Mouse (Mus musculus) limb, embryonic 10.5 days (tissue): ENCODE results near the gene Ffar3. TPM values are rescaled to one million over a fixed set of nuclear protein-coding genes. Genes with fewer than 3 reads are reported as not detected.
"Not testable (repeated sequence)": the region's sequence is repeated elsewhere in the genome, so short reads cannot be mapped to it uniquely, and the experiment has no call there.

Experiments
- DNase-seq: peaks from one replicate; pipeline ENCODE4 v3.0.0-alpha.2; 2017; ENCODE audit warnings: low spot score
- H3K27ac ChIP-seq: fragments of 300-500 bp; sonication (generic); 2 replicates; pipeline ENCODE4 v1.5.1; 2016; ENCODE audit warnings: mild to moderate bottlenecking
- H3K27me3 ChIP-seq: fragments of 300-500 bp; sonication (generic); 2 replicates; pipeline ENCODE4 v1.6.1; 2016; ENCODE audit warnings: low read depth, mild to moderate bottlenecking; ENCODE audit not compliant: poor library complexity, severe bottlenecking
- H3K36me3 ChIP-seq: fragments of 300-500 bp; sonication (generic); 2 replicates; pipeline ENCODE4 v1.6.1; 2016; ENCODE audit warnings: mild to moderate bottlenecking, moderate library complexity
- H3K4me1 ChIP-seq: fragments of 300-500 bp; sonication (generic); 2 replicates; pipeline ENCODE4 v1.6.1; 2016
- H3K4me3 ChIP-seq: fragments of 300-500 bp; sonication (generic); 2 replicates; pipeline ENCODE4 v1.5.1; 2016; ENCODE audit warnings: mild to moderate bottlenecking, moderate library complexity
- H3K9me3 ChIP-seq: fragments of 300-500 bp; sonication (generic); replicated peaks from 2 replicates; pipeline ENCODE4 v1.6.1; 2016; ENCODE audit warnings: mild to moderate bottlenecking
- WGBS: fragments of 180-500 bp; shearing (Covaris S2); methylation state at CpG from one replicate; pipeline ENCODE4 v1.1.7; 2016; 5-methylcytosine and 5-hydroxymethylcytosine counted together
- polyA plus RNA-seq: library from polyadenylated mRNA; unstranded; fragments of >200 nt; fragmentation: Nextera tagmentation; extraction: Ambion mirVana; gene quantifications from 2 replicates; pipeline ENCODE4 v1.2.1, GENCODE M21; 2016

Ffar3 gene
- polyA plus RNA-seq, 1 experiment from 2014 or later = not detected

DNA sequence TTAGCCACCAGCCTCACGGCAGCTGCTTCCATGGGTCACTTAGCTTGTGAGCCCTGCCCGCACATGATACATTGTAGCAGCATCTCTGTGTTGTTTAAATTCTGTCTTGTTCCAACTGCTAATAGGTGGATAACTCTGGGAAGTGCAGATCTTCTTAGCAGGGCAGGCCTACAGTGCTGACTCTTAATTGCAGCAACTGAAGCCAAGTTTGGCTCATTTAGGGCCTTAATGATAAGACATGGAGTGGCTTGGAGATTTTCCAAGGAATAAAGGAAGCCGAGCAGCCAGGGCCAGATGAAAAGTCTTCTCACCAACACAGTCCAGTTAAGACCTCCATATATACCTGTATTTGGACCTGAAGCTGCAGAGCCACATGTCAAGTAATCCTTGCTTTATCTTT is 15.7 kb downstream of the Ffar3 start:
- no peak overlapping the region for H3K27ac ChIP-seq
- H3K4me3 ChIP-seq = no peak overlapping the region
- peaks cover 18% of the 10 kb centered on the region for H3K4me1 ChIP-seq
- H3K27me3 ChIP-seq = no peaks in the 10 kb centered on the region
- DNase-seq = no peak
- no peaks in the 10 kb centered on the region for H3K36me3 ChIP-seq
- WGBS = 92% methylated on average over 3 of the region's 3 CpGs
- no peaks in the 10 kb centered on the region for H3K9me3 ChIP-seq

DNA sequence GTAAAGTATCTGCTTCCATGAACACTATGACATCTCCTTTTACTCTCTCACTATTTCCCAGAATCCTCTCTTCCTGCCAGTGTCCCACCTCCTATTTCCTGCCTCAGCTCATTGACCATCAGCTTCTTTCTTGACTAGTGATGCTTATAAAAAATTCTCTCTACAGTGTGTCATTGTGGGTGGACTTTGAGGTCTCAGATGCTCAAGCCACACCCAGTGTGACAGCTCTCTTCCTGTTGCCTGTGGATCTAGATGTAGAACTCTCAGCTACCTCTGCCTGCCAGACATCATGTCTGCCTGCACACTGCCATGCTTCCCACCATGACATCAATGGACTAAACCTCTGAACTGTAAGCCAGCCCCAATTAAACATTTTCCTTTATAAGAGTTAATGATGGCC is 18.7 kb downstream of the Ffar3 start:
- Histone ChIP-seq H3K9me3 (no peaks in the 10 kb centered on the region), H3K4me3 (no peak overlapping the region), H3K36me3 (no peaks in the 10 kb centered on the region), H3K4me1 (no peaks in the 10 kb centered on the region), H3K27ac (no peak overlapping the region), H3K27me3 (no peaks in the 10 kb centered on the region)
- no peak for DNase-seq

DNA sequence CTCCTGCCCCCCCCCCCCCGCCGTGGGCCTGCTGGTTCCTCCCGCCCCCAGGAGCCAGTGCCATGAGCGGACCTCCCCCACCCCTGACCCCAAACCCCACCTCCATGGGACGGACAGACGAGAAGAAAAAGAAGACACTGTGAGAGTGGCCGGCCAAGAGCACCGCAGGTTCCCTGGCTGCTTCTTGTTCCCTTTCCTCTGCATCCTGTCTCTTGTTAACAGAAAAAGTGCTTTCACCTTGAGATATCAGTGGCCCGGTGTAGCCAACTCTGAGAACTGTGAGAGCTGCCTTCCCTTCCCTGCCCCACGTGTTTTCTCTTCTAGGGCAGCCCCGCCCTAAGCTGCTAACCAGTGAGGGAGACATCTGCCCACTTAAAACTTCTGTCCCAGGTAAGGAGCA is 23.3 kb downstream of the Ffar3 start:
- 51% methylated on average over 11 of the region's 11 CpGs for WGBS
- H3K4me1 ChIP-seq, H3K9me3 ChIP-seq, DNase-seq, H3K27me3 ChIP-seq, H3K27ac ChIP-seq, H3K4me3 ChIP-seq, H3K36me3 ChIP-seq: not testable (repeated sequence)

DNA sequence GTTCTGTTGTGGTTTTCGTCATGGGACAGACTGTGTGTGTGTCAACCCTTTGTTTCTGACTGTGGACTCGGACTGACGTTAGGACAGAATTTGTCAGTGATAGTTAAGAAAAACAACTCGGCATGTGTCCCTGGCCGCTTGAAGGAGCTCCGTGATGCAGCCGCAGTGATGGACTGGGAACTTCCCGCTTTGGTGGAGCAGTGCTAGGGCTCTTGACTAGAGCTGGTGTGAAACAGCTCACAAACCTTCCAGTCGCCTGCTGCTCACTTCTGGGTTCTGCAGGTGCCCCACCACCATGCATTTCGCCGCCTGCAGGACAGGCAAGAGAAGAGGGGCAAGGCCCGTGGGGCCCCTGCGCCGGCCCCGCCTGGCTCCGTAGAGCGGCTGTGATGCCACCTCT is 23.7 kb downstream of the Ffar3 start:
- DNase-seq = no peak
- WGBS = 82% methylated on average over 15 of the region's 17 CpGs
- no peaks in the 10 kb centered on the region for H3K9me3 ChIP-seq
- no peaks in the 10 kb centered on the region for H3K36me3 ChIP-seq
- H3K27me3 ChIP-seq = no peaks in the 10 kb centered on the region
- H3K4me3 ChIP-seq = no peak overlapping the region
- H3K4me1 ChIP-seq = no peaks in the 10 kb centered on the region
- H3K27ac ChIP-seq = no peak overlapping the region

DNA sequence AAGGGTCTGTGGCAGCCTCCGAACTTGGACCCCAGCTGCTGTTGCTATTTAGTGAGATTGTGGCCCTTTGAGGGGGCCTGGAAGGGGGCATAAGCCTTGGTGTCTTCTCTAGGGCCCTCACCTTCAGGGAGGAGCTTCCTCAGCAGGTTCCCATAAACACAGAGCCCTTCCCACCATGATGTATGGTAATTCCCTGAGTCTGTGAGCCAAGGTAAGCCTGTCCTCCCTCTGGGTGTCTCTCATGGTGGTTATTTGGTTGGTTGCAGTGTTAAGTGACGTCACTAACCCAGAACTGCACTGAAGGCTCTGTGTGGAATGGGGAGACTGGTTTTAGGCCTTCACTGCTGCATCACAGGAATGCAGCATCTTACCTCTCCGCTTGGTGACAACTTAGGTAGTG is 26.6 kb downstream of the Ffar3 start:
- H3K27me3 ChIP-seq = no peaks in the 10 kb centered on the region
- WGBS = 74% methylated on average over 3 of the region's 3 CpGs
- no peaks in the 10 kb centered on the region for H3K36me3 ChIP-seq
- H3K9me3 ChIP-seq = no peaks in the 10 kb centered on the region
- no peak for DNase-seq
- no peak overlapping the region for H3K27ac ChIP-seq
- no peaks in the 10 kb centered on the region for H3K4me1 ChIP-seq
- no peak overlapping the region for H3K4me3 ChIP-seq

DNA sequence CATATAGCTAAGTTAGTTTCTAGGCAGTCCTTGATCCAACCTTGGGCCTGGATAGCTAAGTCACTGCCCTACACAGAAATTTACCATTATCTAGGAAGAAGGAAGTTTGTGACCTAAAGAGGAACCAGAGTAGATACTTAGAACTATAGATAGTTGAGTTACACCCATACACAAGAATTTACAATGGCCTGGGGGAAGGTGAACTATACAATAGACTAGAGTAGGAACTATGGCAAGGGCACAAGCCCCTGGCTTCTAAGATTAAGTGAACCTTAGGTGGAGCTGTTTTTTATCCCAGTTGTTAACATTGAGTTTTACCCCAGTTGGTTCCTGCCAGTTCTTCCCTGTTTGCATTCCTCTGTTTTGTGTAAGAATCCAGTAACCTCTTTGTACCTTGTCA is 27.1 kb downstream of the Ffar3 start:
- H3K27me3 ChIP-seq, H3K4me1 ChIP-seq, H3K4me3 ChIP-seq, H3K36me3 ChIP-seq, DNase-seq, H3K27ac ChIP-seq, H3K9me3 ChIP-seq: not testable (repeated sequence)

DNA sequence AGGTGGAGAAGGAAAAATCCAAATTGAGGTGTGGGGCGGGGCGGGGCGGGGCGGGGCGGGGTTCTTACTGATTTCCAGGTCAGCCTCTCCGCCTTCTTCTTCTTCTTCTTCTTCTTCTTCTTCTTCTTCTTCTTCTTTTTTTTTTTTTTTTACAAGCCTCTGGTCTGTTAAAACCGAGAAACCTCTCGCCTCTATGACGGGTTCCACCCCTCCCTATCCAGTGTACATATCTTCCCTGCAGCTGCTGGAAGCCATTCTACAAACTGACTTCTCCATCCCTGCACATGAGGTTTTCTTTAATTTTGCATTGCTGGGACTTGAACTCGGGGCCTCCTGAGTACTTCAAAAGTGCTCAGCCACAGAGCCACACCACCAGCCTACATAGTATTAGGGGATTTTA is 29.3 kb downstream of the Ffar3 start:
- no peak overlapping the region for H3K27ac ChIP-seq
- H3K27me3 ChIP-seq = no peaks in the 10 kb centered on the region
- DNase-seq = no peak
- H3K36me3 ChIP-seq = no peaks in the 10 kb centered on the region
- no peaks in the 10 kb centered on the region for H3K4me1 ChIP-seq
- 91% methylated on average over 10 of the region's 10 CpGs for WGBS
- no peak overlapping the region for H3K4me3 ChIP-seq
- no peaks in the 10 kb centered on the region for H3K9me3 ChIP-seq

DNA sequence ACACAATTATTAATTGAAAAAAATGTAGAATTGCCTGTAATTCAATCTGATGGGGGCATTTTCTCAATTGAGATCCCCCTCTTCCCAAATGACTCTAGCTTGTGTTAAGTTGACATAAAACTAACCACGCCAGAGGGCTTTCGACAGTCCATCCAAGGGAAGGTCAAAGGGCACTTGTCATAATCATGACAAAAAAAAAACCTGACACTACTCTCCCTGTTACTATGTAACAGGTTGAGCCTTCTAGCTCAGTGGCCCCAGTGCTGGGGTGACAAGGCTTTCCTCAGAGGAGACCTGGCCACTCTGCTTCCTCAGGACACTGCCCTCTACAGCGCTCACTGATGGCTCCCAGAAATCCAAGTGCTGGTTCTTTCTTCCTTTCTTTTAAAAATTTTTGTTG is 31.7 kb downstream of the Ffar3 start:
- 95% methylated on average over 3 of the region's 3 CpGs for WGBS
- H3K4me3 ChIP-seq = no peak overlapping the region
- no peak overlapping the region for H3K27ac ChIP-seq
- no peaks in the 10 kb centered on the region for H3K9me3 ChIP-seq
- DNase-seq = no peak
- no peaks in the 10 kb centered on the region for H3K27me3 ChIP-seq
- no peaks in the 10 kb centered on the region for H3K36me3 ChIP-seq
- peaks cover 6% of the 10 kb centered on the region; the same call in 1 of the 2 replicates for H3K4me1 ChIP-seq

DNA sequence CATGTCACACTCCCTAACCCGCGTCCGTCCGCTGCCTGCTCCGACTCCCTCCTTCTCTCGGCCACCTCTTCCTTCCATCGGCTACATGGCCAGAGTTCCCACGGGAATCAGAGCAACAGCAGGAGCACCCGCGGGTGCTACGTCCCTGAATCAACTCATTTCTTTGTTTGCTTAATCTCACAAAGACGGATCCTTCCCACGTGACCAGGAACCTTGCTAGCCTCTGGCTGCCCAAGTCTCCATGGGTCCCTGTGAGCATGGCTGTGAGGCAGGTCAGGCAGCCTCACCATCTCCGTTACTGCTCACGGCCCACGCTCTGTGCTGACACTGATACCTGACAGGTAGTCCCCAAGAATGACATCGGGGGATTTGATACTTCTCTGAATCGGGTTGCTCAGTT is 32.3 kb downstream of the Ffar3 start, which contains the start of gene Ffar2:
Gene Ffar2, minus strand, starts transcription at position 101 of the 400 bp plus-strand sequence.
- H3K27ac ChIP-seq = no peak within 1 kb of the TSS
- H3K9me3 ChIP-seq = no peaks in the 10 kb centered on the region
- H3K27me3 ChIP-seq = no peaks in the 10 kb centered on the region
- 93% methylated on average over 18 of the region's 18 CpGs for WGBS
- peaks cover 6% of the 10 kb centered on the region; the same call in 1 of the 2 replicates for H3K4me1 ChIP-seq
- H3K4me3 ChIP-seq = no peak within 1 kb of the TSS
- DNase-seq = no peak
- no peaks in the 10 kb centered on the region for H3K36me3 ChIP-seq

DNA sequence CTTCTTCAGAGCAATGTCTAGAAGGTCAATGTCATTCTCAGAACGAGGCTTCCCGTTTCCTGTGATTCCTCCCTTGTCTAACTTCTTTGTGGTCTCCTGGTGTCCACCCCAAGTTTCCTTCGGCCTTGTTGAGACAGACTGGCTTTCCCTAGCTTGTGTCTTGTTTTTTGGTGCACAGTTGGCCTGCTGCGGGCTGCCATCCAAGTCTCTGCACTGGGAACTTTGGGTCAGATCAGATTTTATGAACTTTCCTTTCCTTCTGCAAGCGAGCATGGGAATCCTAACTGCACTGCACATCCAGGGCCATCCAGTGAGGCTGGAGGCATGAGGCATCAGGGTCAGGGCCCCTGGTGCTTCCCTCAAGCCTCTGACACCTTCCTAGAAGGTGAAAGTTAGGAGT is 34.4 kb downstream of the Ffar3 start:
- no peaks in the 10 kb centered on the region for H3K36me3 ChIP-seq
- H3K4me3 ChIP-seq = no peak overlapping the region
- H3K27ac ChIP-seq = no peak overlapping the region
- no peak for DNase-seq
- H3K4me1 ChIP-seq = peaks cover 6% of the 10 kb centered on the region; the same call in 1 of the 2 replicates
- no peaks in the 10 kb centered on the region for H3K27me3 ChIP-seq
- WGBS = 82% methylated on average over 5 of the region's 5 CpGs
- no peaks in the 10 kb centered on the region for H3K9me3 ChIP-seq

DNA sequence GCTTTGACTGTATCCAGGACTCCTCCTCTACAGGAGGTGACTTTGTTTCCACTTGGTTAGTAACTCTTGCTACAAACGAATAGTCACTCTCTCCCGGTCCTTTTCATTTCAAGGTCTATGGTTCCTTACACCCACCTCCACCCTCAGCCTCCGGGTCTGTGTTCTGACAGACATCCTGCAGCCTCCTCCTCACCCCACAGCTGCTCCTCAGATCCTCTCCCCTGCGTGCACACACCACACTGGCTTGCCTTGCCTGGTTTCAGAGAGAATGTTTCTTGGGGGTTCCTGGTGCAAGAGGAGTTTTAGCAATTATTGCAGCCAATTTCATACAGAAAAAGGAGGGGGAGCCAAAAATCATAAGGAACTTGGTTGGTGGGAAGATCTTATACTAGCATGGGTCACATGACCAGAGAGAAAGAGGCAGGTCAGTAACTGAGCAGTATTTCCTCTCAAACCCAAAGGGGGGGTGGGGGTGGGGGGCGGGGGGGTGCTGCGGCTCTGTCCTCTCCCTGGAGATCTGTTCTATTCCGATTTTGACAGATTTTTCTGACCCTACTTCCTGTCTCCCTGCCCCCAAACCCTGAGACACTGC is 35.0 kb downstream of the Ffar3 start:
- peaks cover 6% of the 10 kb centered on the region; the same call in 1 of the 2 replicates for H3K4me1 ChIP-seq
- H3K9me3 ChIP-seq = no peaks in the 10 kb centered on the region
- 75% methylated on average over 7 of the region's 7 CpGs for WGBS
- H3K27me3 ChIP-seq = no peaks in the 10 kb centered on the region
- H3K36me3 ChIP-seq = no peaks in the 10 kb centered on the region
- H3K27ac ChIP-seq = no peak overlapping the region
- DNase-seq = no peak
- H3K4me3 ChIP-seq = no peak overlapping the region

DNA sequence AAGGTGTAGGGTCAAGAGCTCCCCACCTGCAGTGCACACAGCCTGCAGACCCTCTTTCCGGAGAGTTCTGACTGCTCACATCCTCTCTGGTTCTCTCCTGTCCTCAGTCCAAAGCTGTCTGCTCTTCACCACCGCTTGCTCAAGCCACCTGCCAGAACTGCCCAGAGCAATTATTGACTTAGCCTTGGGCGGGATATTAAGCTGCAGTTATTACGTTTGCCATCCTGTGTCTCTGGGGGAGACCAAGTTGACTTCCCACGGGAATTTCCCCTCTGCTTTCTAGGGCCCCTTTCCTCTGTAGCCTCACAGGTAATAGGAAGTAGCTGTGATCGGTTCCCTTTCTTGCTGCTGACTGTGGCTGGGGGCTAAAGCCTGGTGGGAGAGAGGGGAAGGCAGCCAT is 35.8 kb downstream of the Ffar3 start:
- no peaks in the 10 kb centered on the region for H3K36me3 ChIP-seq
- H3K4me1 ChIP-seq = peaks cover 6% of the 10 kb centered on the region; the same call in 1 of the 2 replicates
- WGBS = 81% methylated on average over 6 of the region's 6 CpGs
- no peak overlapping the region for H3K27ac ChIP-seq
- no peak for DNase-seq
- H3K4me3 ChIP-seq = no peak overlapping the region
- H3K9me3 ChIP-seq = no peaks in the 10 kb centered on the region
- H3K27me3 ChIP-seq = no peaks in the 10 kb centered on the region

DNA sequence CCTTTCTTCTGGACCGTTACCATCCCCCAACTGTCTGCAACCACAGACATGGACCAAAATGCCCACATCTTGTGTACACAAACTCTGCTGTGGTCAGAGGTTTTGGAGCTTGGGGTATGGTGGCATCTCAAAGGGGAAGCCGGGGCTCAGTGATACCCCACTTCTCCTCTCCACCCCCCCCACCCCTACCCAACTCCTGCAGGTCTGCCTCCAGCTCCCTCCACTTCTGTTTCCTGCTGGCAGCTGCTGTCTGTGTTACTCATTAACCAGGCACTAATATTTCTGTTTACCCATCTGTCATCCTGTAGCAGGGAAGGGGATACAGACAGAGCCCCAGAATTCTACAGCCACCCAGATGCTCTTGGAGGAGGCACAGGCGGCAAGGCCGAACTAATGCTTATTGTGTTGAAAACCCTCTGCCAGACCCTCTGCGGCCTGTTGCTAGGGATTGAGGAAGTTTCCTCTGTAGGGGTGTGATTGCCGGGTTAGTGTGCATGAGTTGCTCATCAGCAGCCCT is 43.6 kb downstream of the Ffar3 start:
- Histone ChIP-seq H3K4me1 (peaks cover 10% of the 10 kb centered on the region), H3K27me3 (no peaks in the 10 kb centered on the region), H3K9me3 (no peaks in the 10 kb centered on the region), H3K36me3 (no peaks in the 10 kb centered on the region), H3K4me3 (no peak overlapping the region), H3K27ac (peak overlapping the region; percentile 61; the same call in 1 of the 2 replicates)
- 89% methylated on average over 6 of the region's 6 CpGs for WGBS
- no peak for DNase-seq

DNA sequence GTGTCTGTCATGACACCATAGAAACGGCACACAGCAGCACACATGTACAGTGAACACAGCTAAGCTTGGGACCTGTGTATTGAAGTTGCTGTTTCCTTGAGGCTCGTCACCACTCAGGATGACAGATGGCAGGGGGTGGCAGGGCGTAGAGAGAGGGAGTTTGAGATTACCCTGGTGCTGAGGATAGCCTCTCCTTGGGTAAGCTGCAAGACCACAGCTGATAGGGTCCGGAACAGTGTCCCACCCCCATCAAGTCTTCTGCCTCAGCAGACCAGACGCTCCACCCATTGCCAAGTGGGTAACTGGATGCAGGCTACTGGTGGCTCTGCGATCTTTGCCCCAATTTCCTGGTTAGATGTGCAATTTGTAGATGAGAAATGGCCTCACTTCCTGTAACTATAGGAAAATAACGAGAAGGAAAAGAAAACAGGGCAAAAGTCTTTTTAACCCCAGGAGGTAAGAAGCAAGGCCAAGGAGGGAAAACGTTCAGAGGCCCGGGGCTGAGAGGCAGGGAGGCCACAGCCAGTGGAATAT is 44.2 kb downstream of the Ffar3 start:
- Histone ChIP-seq H3K27ac (peak overlapping the region; percentile 61; the same call in 1 of the 2 replicates), H3K4me3 (no peak overlapping the region), H3K9me3 (no peaks in the 10 kb centered on the region), H3K4me1 (peaks cover 10% of the 10 kb centered on the region), H3K36me3 (no peaks in the 10 kb centered on the region), H3K27me3 (no peaks in the 10 kb centered on the region)
- DNase-seq = no peak
- 66% methylated on average over 9 of the region's 9 CpGs for WGBS
